Mouse (Mus musculus): ENCODE measurements around the gene Tent5b. TPM values are rescaled to one million over a fixed set of nuclear protein-coding genes. Genes with fewer than 3 reads are reported as not detected.
A peak's percentile ranks its signal among the peaks of the same experiment; 100 is the strongest.

The Tent5b gene
- polyA plus RNA-seq, 1 experiment from 2014 or later: 0.71 TPM

DNA sequence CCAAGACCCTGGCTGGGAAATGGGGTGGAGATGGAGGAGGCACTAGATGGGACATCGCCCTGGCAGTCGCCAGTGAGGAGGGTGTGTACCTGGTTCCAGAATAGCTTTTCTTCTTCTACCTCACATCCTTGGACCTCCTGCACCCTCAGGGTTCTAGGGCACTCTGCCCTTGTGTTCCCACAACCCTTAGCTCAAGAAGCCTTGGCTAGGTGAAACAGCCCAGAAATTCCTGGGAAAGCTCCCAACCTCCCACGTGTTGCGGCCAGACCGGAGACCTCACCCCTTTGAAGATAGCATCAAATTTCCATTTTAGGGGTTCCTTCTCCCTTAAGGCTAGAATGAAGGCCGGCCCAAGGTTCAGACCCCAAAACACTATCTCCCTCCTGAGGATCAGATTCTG, 822 bp downstream of the Tent5b start:
- Histone ChIP-seq H3K4me1 (peaks cover 28% of the 10 kb centered on the region), H3K4me3 (peak overlapping the region; percentile 58), H3K36me3 (replicated peaks) (no peaks in the 10 kb centered on the region), H3K27me3 (ENCODE audit: poor library complexity, severe bottlenecking) (peaks cover 89% of the 10 kb centered on the region), H3K9me3 (no peaks in the 10 kb centered on the region), H3K27ac (no peak overlapping the region)
- DNase-seq (ENCODE audit: extremely low spot score, low spot score): no peak
- 48% methylated on average over 6 of the region's 6 CpGs for WGBS

DNA sequence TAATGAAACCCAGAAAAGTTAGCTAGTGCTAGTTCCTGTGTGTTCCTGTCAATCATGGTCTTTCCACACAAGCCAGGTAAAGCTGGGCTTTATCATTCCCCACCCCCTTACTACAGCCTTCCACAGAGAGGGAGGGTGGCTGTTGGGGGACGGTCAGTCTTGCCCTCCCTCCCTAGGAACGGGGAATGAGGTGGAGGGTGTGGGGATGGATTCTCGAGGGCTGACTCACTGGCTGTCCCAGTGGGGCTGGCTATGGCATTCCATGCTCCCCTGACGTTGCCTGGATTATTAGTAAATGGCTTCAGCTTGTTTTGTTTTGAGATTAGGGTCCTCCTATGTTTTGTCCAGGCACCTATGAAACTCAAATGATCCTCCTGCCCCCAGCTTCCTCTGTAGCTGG, 1.6 kb downstream of the Tent5b start:
- Histone ChIP-seq H3K9me3 (no peaks in the 10 kb centered on the region), H3K27ac (no peak overlapping the region), H3K27me3 (ENCODE audit: poor library complexity, severe bottlenecking) (peaks cover 86% of the 10 kb centered on the region), H3K4me1 (peaks cover 28% of the 10 kb centered on the region), H3K36me3 (replicated peaks) (no peaks in the 10 kb centered on the region), H3K4me3 (no peak overlapping the region)
- no peak for DNase-seq (ENCODE audit: extremely low spot score, low spot score)
- 47% methylated on average over 4 of the region's 4 CpGs for WGBS

DNA sequence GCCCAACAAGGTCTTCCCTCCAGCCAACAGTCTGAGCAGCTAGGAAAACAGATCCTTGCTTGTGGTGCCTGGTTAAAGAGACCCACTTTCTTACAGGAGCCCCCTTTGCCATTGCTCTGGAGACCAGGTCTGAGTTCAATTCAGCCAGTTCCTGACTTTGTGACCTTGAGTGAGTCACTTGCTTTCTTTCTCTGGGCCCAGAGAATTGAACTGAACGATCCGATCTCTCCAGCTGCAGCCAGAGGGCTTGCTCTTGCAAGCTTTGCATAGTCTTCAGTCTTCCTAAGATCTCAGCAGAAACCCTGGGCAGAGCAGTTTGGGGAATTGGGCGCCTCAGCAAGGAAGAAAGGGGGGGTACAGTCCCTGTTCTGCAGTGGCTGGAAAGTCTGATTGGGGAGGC, 2.5 kb downstream of the Tent5b start:
- no peak for DNase-seq (ENCODE audit: extremely low spot score, low spot score)
- Histone ChIP-seq H3K27me3 (ENCODE audit: poor library complexity, severe bottlenecking) (peaks cover 76% of the 10 kb centered on the region), H3K4me1 (peaks cover 28% of the 10 kb centered on the region), H3K9me3 (no peaks in the 10 kb centered on the region), H3K36me3 (replicated peaks) (no peaks in the 10 kb centered on the region), H3K27ac (no peak overlapping the region), H3K4me3 (no peak overlapping the region)
- 85% methylated on average over 3 of the region's 3 CpGs for WGBS

DNA sequence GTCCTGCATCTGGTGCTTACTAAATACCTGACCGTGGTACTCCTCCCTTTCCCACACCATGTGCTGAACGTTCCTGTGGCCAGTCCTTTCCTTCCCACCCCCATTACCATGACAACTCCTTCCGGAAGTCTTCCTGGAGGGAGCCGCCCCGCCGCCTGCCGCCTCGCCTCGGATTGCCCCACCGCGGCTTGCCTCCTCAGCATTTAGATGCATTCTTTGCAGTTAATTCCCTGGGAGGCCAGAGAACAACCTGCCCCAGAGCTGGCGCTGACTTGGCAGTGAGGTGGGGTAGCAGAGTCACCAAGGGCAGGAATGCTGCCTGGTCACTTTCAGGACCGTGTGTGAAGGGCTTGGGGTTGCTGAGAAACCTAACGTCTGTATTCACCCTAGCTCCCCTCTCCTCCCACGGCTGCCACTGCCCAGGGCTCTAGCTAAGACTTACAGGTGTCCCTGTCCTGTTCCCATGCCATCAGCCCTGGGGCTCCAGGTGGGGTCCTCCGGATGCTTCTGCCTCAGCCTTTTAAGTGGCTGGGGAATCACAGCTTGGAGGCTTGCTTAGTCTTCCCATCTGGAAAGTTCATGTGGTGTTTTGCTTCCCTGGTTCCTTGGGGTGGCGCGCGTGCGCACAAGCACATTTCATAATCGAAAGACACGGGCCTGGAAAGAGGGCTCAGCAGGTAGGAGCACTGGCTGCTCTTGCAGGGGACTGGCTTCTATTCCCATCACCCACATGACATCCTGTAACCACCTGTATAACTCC, 4.5 kb downstream of the Tent5b start:
- peak overlapping the region; percentile 29 for H3K4me3 ChIP-seq

DNA sequence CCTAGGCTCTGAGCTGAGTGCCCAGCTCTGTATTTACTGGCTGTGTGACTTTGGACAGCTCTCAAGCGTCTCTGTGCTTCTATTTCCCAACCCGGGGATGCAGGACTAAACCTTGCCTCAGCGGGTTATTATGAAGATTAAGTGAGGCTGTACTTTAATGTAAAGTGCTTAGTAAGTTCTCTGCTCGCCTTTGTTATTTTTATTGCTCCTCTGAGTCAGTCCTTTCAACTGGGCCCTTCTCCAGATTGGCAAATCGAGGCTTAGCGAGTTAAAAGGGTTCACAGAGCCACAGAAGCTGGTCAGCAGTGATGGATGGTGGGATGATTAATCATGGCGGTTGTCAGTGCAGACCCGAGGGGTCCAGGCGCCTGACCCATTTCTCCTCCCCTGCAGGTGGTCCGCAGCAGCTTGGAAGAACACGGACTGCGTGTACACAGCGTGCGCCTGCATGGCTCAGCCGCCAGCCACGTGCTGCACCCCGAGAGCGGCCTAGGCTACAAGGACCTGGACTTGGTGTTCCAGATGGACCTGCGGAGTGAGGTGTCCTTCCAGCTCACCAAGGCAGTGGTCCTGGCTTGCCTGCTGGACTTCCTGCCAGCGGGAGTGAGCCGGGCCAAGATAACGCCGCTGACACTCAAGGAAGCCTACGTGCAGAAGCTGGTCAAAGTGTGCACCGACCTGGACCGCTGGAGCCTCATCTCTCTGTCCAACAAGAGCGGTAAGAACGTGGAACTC, 5.9 kb downstream of the Tent5b start:
- no peak for DNase-seq (ENCODE audit: extremely low spot score, low spot score)
- Histone ChIP-seq H3K36me3 (replicated peaks) (no peaks in the 10 kb centered on the region), H3K27ac (no peak overlapping the region), H3K9me3 (no peaks in the 10 kb centered on the region), H3K4me1 (peaks cover 32% of the 10 kb centered on the region), H3K27me3 (ENCODE audit: poor library complexity, severe bottlenecking) (peaks cover 45% of the 10 kb centered on the region), H3K4me3 (no peak overlapping the region)
- WGBS: 93% methylated on average over 28 of the region's 28 CpGs

More for the DNA sequence above, 4.5 kb downstream of the Tent5b start:
- Histone ChIP-seq H3K27me3 (ENCODE audit: poor library complexity, severe bottlenecking) (peaks cover 56% of the 10 kb centered on the region), H3K4me1 (peaks cover 40% of the 10 kb centered on the region), H3K36me3 (replicated peaks) (no peaks in the 10 kb centered on the region), H3K9me3 (no peaks in the 10 kb centered on the region), H3K27ac (peak overlapping the region; percentile 51; the same call in 1 of the 2 replicates)
- DNase-seq (ENCODE audit: extremely low spot score, low spot score): no peak
- WGBS: 12% methylated on average over 22 of the region's 22 CpGs

DNA sequence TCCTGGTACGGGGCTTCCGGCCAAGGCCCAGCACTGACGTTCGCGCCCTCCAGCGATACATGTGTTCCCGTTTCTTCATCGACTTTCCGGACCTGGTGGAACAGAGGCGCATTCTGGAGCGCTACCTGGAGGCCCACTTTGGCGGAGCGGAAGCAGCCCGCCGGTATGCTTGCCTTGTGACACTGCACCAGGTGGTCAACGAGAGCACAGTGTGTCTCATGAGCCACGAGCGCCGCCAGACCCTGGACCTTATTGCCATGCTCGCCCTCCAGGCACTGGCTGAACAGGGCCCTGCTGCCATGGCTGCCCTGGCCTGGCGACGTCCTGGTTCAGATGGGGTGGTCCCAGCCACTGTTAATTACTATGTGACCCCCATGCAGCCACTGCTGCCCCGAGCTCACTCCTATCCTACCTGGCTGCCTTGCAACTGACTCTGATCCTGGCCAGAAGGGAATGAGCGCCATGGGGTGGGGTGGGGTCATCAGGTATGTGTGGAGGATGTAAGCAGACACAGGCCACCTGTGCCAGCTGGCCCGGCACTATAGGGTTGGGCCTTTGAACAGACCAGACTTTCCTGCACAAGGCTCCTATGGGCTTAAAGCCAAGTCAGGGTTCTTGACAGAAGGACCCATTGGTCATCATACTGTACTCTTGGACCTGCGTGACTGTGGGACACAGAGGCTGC, 6.9 kb downstream of the Tent5b start:
- 92% methylated on average over 26 of the region's 26 CpGs for WGBS
- no peak overlapping the region for H3K4me3 ChIP-seq
- H3K4me1 ChIP-seq: peaks cover 36% of the 10 kb centered on the region
- no peak overlapping the region for H3K27ac ChIP-seq
- no peaks in the 10 kb centered on the region for H3K36me3 ChIP-seq (replicated peaks)
- no peaks in the 10 kb centered on the region for H3K9me3 ChIP-seq
- peaks cover 35% of the 10 kb centered on the region for H3K27me3 ChIP-seq (ENCODE audit: poor library complexity, severe bottlenecking)
- no peak for DNase-seq (ENCODE audit: extremely low spot score, low spot score)

DNA sequence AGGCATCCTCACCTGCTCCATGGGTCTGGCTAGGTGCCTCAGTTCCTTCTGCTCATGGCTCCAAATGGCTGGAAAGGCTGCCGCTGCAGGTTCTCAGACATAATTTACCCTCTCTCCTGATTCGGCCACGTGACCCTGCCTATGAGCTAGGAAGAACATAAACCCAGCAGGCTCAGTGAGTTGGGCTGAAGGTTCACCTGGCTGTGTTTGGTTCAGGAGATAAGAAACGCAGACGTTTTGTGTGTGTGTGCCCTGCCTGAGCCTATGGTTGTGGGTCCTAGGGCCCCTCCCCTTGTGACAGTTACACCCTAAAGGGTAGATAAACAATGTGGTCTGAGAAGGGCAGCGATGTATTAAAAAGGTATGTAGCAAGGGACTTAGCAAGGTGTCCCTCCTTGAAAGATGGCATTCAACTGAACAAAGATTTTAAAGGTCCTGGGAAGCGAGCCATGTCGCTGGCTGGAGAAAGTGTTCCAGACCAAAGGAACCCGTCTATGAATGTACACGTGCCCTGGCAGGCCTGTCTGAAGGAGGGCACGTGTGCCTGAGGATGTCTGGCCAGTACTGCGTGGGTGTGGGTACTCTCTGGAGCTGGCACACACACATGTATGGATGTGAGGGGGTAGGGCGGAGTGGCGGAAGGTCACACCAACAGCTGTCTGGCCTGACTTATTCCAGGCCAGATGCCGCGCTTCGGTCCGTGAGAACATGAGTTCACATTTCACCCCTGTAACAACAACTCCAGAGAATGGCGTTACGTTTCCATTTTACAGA, 8.9 kb downstream of the Tent5b start:
- no peaks in the 10 kb centered on the region for H3K36me3 ChIP-seq (replicated peaks)
- DNase-seq (ENCODE audit: extremely low spot score, low spot score): no peak
- H3K27me3 ChIP-seq (ENCODE audit: poor library complexity, severe bottlenecking): peaks cover 24% of the 10 kb centered on the region
- H3K9me3 ChIP-seq: no peaks in the 10 kb centered on the region
- H3K4me3 ChIP-seq: no peak overlapping the region
- 86% methylated on average over 20 of the region's 20 CpGs for WGBS
- H3K27ac ChIP-seq: no peak overlapping the region
- H3K4me1 ChIP-seq: peaks cover 41% of the 10 kb centered on the region

DNA sequence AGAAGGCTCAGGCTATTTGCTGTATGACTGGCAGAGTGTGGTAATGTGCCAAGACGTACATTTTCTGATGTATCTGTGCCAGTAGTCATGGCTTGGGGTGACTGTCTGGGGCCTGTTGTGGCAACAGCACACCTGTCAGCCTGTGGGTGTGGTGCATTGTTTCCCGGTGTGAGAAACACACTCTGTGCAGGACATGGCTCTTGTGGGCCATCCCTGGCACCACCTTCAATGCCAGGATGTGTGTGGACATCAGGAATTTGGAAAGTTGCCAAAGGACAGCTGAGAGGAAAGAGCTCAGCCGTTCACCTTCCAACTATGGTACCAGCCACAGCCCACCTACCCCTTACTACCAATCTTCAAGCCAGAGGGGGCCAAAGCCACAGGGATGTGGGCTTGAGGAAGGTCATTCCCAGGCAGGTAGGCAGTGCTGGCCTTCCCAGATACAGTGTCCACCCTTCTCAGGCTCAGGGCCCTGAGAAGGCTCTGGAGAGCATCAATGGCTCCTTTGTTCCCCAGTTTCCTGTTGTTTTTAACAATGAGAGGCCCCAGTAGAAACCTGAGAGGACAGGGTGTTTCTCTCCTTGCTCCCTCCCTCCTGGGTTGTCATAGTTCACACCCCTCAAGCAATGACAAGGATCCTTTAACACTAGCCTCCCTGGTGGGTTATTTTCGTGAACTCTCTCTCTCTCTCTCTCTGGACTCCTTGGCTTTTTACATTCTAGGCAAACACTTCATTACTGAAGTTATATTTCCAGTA, 9.7 kb downstream of the Tent5b start:
- no peak for DNase-seq (ENCODE audit: extremely low spot score, low spot score)
- H3K27ac ChIP-seq: peak overlapping the region; percentile 6; the same call in 1 of the 2 replicates
- H3K4me3 ChIP-seq: no peak overlapping the region
- H3K9me3 ChIP-seq: no peaks in the 10 kb centered on the region
- WGBS: 67% methylated on average over 4 of the region's 4 CpGs
- peaks cover 24% of the 10 kb centered on the region for H3K27me3 ChIP-seq (ENCODE audit: poor library complexity, severe bottlenecking)
- no peaks in the 10 kb centered on the region for H3K36me3 ChIP-seq (replicated peaks)
- peaks cover 40% of the 10 kb centered on the region for H3K4me1 ChIP-seq

DNA sequence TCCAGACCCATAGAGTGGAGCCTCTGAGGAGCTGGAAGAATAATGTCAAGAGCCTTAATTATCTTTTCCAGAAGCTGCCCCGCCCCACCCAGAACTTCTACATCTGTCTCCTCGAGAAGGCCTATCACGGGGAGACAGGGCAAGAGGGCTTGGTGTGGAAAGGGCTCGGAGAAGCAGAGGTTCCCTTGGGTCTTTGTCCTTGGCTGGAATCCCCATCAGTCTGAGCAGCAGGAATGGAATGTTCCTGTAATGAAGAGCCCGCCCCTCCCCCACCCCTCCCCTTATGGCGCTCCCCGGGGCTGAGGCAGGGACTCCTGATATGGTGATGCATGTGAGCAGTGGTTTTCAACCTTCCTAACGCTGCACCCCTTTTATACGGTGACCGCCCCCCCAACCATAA, 11.9 kb downstream of the Tent5b start:
- WGBS: 39% methylated on average over 10 of the region's 10 CpGs
- no peak for DNase-seq (ENCODE audit: extremely low spot score, low spot score)
- H3K27ac ChIP-seq: no peak overlapping the region

DNA sequence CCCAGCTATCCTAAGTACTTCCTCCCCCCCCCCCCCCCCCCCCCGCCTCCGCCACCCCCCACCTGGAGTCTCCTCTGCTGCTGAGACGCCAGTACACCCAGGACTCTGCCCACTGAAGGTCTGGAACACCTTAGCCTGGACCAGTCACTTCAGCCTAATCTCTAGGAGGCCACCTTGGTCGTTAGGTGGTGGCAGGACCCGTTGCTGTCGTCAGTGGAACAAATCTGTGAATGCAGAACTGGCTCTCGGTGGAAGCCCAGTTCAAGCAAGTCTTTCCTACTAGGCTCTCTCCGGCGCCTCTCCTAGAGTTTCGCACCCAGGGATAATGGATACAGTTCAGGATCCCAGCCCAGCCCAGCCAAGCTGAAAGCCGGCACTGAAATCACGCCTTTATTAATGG, 14.0 kb downstream of the Tent5b start:
- peaks cover 51% of the 10 kb centered on the region for H3K4me1 ChIP-seq
- H3K27me3 ChIP-seq (ENCODE audit: poor library complexity, severe bottlenecking): peaks cover 59% of the 10 kb centered on the region
- no peak for DNase-seq (ENCODE audit: extremely low spot score, low spot score)
- H3K9me3 ChIP-seq: no peaks in the 10 kb centered on the region
- no peaks in the 10 kb centered on the region for H3K36me3 ChIP-seq (replicated peaks)
- H3K27ac ChIP-seq: no peak overlapping the region
- 23% methylated on average over 9 of the region's 12 CpGs for WGBS
- H3K4me3 ChIP-seq: peak overlapping the region; percentile 44

More for the DNA sequence above, 11.9 kb downstream of the Tent5b start:
- no peaks in the 10 kb centered on the region for H3K36me3 ChIP-seq (replicated peaks)
- no peaks in the 10 kb centered on the region for H3K9me3 ChIP-seq
- H3K4me1 ChIP-seq: peaks cover 39% of the 10 kb centered on the region
- H3K4me3 ChIP-seq: no peak overlapping the region
- H3K27me3 ChIP-seq (ENCODE audit: poor library complexity, severe bottlenecking): peaks cover 38% of the 10 kb centered on the region

DNA sequence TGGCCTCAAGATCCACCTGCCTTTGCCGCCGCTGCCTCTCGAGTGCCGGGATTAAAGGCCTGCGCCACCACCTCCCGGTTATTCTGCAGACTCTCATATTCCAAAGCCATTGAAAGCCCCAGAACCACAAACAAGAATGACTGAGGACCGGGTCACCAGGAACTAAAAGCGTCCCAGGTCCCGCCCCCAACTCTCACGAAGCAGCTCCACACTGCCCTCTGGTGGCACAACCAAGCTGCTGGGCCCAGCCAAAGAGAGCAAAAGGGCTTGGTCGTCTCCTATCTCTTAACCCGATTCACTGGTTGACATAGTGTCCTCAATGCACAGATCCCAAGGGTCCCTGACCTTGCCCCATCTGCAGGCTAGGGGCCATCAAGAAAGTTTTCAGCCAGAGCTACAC, 14.5 kb downstream of the Tent5b start:
- WGBS: 2% methylated on average over 12 of the region's 12 CpGs
- DNase-seq (ENCODE audit: extremely low spot score, low spot score): peak; percentile 90
- Histone ChIP-seq H3K27ac (no peak overlapping the region), H3K27me3 (ENCODE audit: poor library complexity, severe bottlenecking) (peaks cover 64% of the 10 kb centered on the region), H3K36me3 (replicated peaks) (no peaks in the 10 kb centered on the region), H3K4me1 (peaks cover 51% of the 10 kb centered on the region), H3K4me3 (peak overlapping the region; percentile 44), H3K9me3 (no peaks in the 10 kb centered on the region)

DNA sequence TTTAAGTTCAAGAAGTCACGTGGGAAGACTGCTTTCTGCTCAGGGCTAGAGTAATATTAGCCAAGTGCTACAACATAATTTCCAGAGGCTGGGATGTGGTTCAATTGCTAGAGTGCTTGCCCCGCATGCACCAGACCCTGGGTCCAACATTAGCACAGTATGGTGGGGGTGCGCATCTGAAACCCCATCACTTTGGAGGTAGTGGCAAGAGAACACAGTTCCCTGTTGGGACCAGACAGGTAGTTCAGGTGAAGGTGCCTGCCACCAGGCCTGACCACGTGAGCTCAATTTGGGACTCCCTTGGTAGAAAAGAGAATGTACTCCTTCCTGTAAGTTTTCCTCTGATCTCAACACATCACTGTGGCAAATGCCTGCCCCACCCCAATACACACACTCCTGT, 14.9 kb downstream of the Tent5b start:
- no peaks in the 10 kb centered on the region for H3K36me3 ChIP-seq (replicated peaks)
- peaks cover 68% of the 10 kb centered on the region for H3K27me3 ChIP-seq (ENCODE audit: poor library complexity, severe bottlenecking)
- no peak overlapping the region for H3K27ac ChIP-seq
- H3K4me3 ChIP-seq: no peak overlapping the region
- H3K9me3 ChIP-seq: no peaks in the 10 kb centered on the region
- no peak for DNase-seq (ENCODE audit: extremely low spot score, low spot score)
- WGBS: 66% methylated on average over 4 of the region's 4 CpGs
- peaks cover 48% of the 10 kb centered on the region for H3K4me1 ChIP-seq

All from forebrain, embryonic 10.5 days (tissue).